Mouse (Mus musculus) liver, adult 2 months (tissue): Measurements from ENCODE around the gene Tnfsf9. TPM values are rescaled to one million over a fixed set of nuclear protein-coding genes. Genes with fewer than 3 reads are reported as not detected.
"Not testable (repeated sequence)": the region's sequence is repeated elsewhere in the genome, so short reads cannot be mapped to it uniquely, and the experiment has no call there.

Experiments used
- DNase-seq: peaks from one replicate; pipeline ENCODE4 v3.0.0-alpha.2; 2011; ENCODE audit warnings: low read depth, low spot score; ENCODE audit errors: extremely low read depth
- H3K27ac ChIP-seq: fragments of 200-500 bp; replicated peaks from 2 replicates; pipeline ENCODE4 v1.5.1; 2012; ENCODE audit warnings: low read depth, mild to moderate bottlenecking, control low read depth, inconsistent platforms, low read length; ENCODE audit not compliant: insufficient read depth
- H3K27me3 ChIP-seq: fragments of 200-500 bp; 2 replicates; pipeline ENCODE4 v1.6.1; 2012; ENCODE audit warnings: mild to moderate bottlenecking, moderate library complexity, low read length, inconsistent platforms; ENCODE audit not compliant: control insufficient read depth, insufficient read depth
- H3K36me3 ChIP-seq: fragments of 200-500 bp; 2 replicates; pipeline ENCODE4 v1.6.1; 2012; ENCODE audit warnings: low read length, inconsistent platforms; ENCODE audit not compliant: control insufficient read depth, insufficient read depth
- H3K4me1 ChIP-seq: fragments of 200-500 bp; 2 replicates; pipeline ENCODE4 v1.6.1; 2011; ENCODE audit warnings: low read length; ENCODE audit not compliant: control insufficient read depth, insufficient read depth
- H3K4me3 ChIP-seq: fragments of 200-500 bp; 2 replicates; pipeline ENCODE4 v1.5.1; 2011; ENCODE audit warnings: low read depth, mild to moderate bottlenecking, control low read depth, low read length, moderate library complexity; ENCODE audit not compliant: insufficient read depth
- H3K79me2 ChIP-seq: fragments of 200-500 bp; 2 replicates; pipeline ENCODE4 v1.6.1; 2012; ENCODE audit warnings: inconsistent platforms, mild to moderate bottlenecking, low read length, moderate library complexity; ENCODE audit not compliant: control insufficient read depth, insufficient read depth
- H3K9ac ChIP-seq: fragments of 200-500 bp; 2 replicates; pipeline ENCODE4 v1.6.1; 2012; ENCODE audit warnings: low read depth, mild to moderate bottlenecking, control low read depth, inconsistent platforms, low read length
- CTCF ChIP-seq: fragments of 200-500 bp; IDR thresholded peaks from 2 replicates; pipeline ENCODE4 v1.5.1; 2011; ENCODE audit warnings: low read depth, low read length, control low read depth
- POLR2A ChIP-seq: fragments of 200-500 bp; IDR thresholded peaks from 2 replicates; pipeline ENCODE4 v1.6.1; 2011; ENCODE audit warnings: low read length, control low read depth; ENCODE audit not compliant: insufficient read depth; ENCODE audit errors: extremely low read depth
- WGBS: fragments of 180-500 bp; shearing (Covaris S2); methylation state at CpG from one replicate; pipeline ENCODE4 v1.1.7; 2018; 5-methylcytosine and 5-hydroxymethylcytosine counted together
- polyA plus RNA-seq: library from polyadenylated mRNA; depleted of rRNA; stranded (reverse); fragments of >200 nt; gene quantifications from 2 replicates; pipeline ENCODE4 v1.2.3, GENCODE M21; 2012
- total RNA-seq: library from RNA; depleted of rRNA; stranded (reverse); fragments of >200 nt; gene quantifications from 2 replicates; pipeline ENCODE4 v1.2.3, GENCODE M21; 2014

Tnfsf9 gene
- total and polyA plus RNA-seq, 2 experiments: 0.09 to 0.18 TPM

DNA sequence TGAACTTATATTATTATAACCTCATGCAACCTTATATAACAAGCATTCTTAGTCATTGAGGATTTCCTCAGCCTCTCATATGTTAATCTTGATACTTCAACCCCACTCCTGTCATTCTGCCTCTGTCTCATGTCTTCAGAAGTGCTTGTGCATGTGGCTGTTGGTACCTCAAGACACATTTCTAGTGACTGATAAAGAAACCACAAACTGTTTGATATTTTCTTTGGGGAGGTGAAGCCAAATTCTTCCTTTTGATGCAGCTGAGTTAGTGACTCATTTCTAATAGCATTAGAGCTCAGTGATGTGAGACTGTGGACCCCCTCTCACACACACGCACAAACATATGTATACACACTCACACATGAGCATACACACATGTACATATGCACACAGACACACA lies 26.7 kb downstream of the Tnfsf9 start:
- Histone ChIP-seq H3K9ac (no peak overlapping the region), H3K4me1 (no peaks in the 10 kb centered on the region), H3K79me2 (no peaks in the 10 kb centered on the region), H3K4me3 (no peak overlapping the region), H3K27me3 (no peaks in the 10 kb centered on the region), H3K36me3 (no peaks in the 10 kb centered on the region), H3K27ac (no peak overlapping the region)
- no peak for DNase-seq
- WGBS: 72% methylated on average over 1 of the region's 1 CpGs
- TF ChIP-seq CTCF (no peak), POLR2A (no peak)

DNA sequence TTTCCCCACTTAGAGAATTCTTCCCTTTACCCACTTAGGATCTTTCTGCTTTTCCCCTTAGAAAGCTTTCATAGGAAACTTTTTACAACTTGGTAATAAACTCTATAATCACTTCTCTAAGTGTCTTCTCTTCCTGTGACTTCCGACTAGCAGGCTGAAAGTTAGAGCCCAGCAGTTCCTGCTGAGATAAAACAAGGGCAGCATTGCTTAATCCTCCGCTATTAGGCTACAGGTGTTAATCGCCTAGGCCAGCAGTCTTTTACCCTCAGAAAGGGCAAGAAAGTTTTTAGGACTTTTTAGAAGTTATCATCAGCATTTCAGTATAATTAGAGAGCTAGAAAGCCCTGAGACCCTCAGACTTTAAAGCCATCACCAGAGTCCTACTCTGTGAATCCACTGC lies 28.9 kb downstream of the Tnfsf9 start:
- H3K27me3 ChIP-seq, H3K9ac ChIP-seq, H3K27ac ChIP-seq, DNase-seq, H3K4me1 ChIP-seq, H3K4me3 ChIP-seq, H3K79me2 ChIP-seq, H3K36me3 ChIP-seq: not testable (repeated sequence)
- 25% methylated on average over 3 of the region's 3 CpGs for WGBS

DNA sequence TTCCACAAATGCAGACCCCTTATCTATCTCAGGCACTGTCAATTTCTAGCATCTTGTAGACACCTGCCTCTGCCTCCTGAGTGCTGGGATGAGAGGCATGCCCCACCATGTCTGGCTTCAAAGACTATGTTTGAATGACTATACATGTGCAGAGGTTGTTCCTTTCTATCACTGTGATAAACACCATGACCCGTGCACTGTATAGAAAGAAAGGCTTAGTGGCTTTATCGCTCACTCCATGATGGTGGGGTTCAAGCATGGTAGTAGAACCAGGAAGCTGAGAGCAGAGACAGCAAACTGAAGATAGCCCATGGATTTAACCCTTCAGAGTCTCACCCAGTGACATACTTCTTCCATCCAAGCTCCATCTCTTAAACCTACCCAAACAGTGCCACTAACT lies 29.6 kb downstream of the Tnfsf9 start:
- Histone ChIP-seq H3K36me3 (no peaks in the 10 kb centered on the region), H3K27ac (no peak overlapping the region), H3K79me2 (no peaks in the 10 kb centered on the region), H3K4me1 (no peaks in the 10 kb centered on the region), H3K4me3 (no peak overlapping the region), H3K9ac (no peak overlapping the region), H3K27me3 (no peaks in the 10 kb centered on the region)
- no peak for TF ChIP-seq CTCF
- DNase-seq: no peak
- WGBS: 80% methylated on average over 2 of the region's 2 CpGs

DNA sequence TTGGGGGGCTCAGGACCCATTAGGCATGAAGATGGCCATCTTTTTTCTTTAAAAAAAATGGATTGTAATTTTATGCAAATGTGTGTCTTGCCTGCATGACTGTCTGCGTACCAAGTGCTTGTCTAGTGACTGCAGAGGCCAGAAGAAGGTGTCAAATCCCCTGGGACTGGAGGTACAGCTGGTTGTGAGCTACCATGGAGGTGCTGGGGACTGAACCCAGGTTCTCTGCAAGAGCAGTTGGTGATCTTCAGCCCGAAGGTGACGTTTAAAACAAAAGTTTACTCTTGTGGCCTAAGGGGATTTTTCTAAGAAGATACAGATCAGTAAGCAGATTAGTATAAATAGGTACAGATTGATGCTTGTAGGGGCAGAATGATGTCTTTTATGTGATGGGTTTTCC lies 30.5 kb downstream of the Tnfsf9 start:
- H3K4me1 ChIP-seq: no peaks in the 10 kb centered on the region
- no peaks in the 10 kb centered on the region for H3K79me2 ChIP-seq
- DNase-seq: no peak
- H3K27ac ChIP-seq: no peak overlapping the region
- no peak overlapping the region for H3K9ac ChIP-seq
- TF ChIP-seq CTCF: no peak
- no peak for TF ChIP-seq POLR2A
- 80% methylated on average over 3 of the region's 3 CpGs for WGBS
- H3K27me3 ChIP-seq: no peaks in the 10 kb centered on the region
- H3K4me3 ChIP-seq: no peak overlapping the region
- H3K36me3 ChIP-seq: no peaks in the 10 kb centered on the region

DNA sequence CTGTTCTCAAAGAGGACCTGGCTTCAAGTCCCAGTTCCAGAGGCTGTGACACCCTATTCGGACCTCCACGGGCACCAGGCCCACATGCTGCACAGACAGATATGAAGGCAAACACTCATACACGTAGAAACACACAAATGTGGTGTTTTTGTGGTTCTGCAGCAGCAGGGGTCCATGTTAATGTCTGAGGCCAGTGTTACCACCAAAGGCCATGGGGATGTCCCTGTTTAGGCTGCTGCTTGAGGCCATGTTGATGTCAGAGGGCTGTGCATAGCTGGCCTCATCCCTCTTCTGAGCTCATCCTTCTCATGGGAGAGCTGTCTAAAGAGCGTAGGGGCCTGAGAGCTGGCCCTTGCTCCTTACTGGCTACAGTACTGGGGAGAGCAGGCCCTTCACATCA lies 33.6 kb downstream of the Tnfsf9 start:
- Histone ChIP-seq H3K79me2 (no peaks in the 10 kb centered on the region), H3K36me3 (no peaks in the 10 kb centered on the region), H3K27ac (no peak overlapping the region), H3K9ac (no peak overlapping the region), H3K4me1 (no peaks in the 10 kb centered on the region), H3K27me3 (no peaks in the 10 kb centered on the region), H3K4me3 (no peak overlapping the region)
- DNase-seq: no peak
- TF ChIP-seq CTCF (no peak), POLR2A (no peak)
- WGBS: 91% methylated on average over 4 of the region's 4 CpGs

DNA sequence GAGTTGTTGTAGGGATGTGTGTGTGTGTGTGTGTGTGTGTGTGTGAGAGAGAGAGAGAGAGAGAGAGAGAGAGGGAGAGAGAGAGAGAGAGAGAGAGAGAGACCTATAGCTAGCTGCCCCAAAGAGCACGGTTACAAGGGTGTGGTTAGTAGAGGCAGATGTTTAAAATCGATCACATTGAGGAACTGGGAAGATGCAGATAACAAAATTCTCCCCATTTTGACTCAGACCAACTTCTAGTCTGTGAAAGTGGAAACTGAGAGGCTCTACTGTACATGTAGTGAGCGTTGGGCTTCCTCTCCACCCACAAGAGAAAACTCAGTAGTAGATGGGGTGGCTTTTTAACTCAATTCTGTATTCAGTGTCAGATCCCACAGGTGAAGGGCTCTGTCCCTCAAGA lies 34.6 kb downstream of the Tnfsf9 start:
- Histone ChIP-seq H3K9ac (no peak overlapping the region), H3K27me3 (no peaks in the 10 kb centered on the region), H3K4me3 (no peak overlapping the region), H3K79me2 (no peaks in the 10 kb centered on the region), H3K27ac (no peak overlapping the region), H3K4me1 (no peaks in the 10 kb centered on the region), H3K36me3 (no peaks in the 10 kb centered on the region)
- DNase-seq: no peak
- WGBS: 77% methylated on average over 3 of the region's 3 CpGs
- no peak for TF ChIP-seq POLR2A
- no peak for TF ChIP-seq CTCF
